Mouse (Mus musculus) right cerebral cortex, adult 2 months (tissue): ENCODE data around the gene Misp.

Source experiments
- DNase-seq, 2 experiments: peaks; one replicate each; pipeline ENCODE4 v3.0.0; 2021 to 2022; ENCODE audit warnings: low spot score in 2 of 2

Gene Misp

DNA sequence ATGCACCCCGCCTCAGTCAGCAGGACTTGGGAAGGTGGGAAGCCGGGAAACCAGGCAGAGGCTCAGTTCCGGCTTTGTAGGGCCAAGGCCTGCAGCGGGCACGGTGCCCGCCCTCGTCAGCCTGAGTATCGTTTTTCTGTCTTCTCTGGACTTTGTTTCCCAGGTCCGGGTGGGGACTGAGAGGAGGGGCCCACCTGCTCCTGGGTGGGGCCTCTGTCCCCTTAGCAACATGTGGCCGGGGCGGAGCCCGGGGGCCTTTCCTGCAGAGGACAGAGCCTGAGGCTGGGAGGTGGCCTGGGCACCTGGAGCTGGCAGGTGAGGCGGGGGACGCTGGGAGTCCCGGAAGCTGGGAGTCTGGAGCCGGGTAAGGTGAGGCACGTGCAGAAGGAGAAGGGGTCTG, 1.6 kb downstream of the Misp start:
- DNase-seq, result no peak

DNA sequence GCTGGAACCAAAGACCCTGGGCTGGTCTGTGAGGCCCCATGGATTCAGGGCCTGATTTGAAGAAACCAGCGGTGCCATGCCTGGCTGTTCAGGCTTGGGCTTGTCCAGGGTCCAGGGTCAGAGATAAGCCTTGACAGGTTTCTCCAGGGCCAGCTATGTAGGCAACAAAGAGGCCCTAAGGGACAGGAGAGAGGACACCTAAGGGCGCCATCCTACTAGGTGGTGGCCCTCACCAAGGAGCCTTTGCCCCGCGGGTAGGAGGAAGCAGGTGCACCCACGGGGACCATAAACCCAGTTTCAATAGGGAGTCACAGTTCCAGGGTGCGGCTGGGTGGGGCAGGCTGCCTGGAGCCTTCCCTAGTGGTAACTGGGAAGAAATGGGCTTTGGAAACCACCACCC, 2.2 kb downstream of the Misp start:
- DNase-seq, result no peak

DNA sequence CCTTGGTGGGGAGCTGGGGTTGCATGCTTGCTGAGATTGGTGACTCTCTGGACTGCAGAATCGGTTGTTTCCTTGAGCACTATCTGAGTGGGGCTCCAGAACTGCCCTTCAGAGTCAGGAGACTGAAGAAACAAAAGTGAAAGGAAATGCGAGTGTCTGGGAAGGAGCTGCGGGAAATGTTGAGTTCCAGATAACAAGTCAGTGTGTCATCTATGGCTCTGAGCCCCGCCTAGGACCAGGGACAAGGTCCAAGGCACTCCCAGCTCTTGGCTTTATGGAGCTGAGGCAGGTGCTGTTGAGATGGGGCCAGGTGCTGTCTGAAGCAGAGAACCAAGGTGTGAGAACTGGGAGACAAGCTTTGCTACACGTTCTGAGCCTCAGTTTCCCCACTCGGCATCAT, 3.6 kb downstream of the Misp start:
- no peak for DNase-seq

DNA sequence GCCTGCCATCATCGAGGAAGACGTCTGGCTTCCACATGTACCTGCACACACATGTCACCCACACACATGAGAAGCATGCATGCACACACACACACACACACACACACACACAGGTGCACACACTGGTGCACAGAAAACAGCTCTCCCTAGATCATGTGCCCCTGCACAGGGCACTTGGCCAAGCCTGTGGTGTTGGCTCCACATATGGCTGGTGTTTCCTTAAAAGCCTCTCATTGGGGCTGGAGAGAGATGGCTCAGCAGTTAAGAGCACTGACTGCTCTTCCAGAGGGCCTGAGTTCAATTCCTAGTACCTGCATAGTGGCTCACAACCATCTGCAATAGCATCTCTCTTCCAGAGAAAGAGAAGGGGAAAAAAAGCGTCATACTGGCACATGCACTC, 10.8 kb downstream of the Misp start:
- no peak for DNase-seq

DNA sequence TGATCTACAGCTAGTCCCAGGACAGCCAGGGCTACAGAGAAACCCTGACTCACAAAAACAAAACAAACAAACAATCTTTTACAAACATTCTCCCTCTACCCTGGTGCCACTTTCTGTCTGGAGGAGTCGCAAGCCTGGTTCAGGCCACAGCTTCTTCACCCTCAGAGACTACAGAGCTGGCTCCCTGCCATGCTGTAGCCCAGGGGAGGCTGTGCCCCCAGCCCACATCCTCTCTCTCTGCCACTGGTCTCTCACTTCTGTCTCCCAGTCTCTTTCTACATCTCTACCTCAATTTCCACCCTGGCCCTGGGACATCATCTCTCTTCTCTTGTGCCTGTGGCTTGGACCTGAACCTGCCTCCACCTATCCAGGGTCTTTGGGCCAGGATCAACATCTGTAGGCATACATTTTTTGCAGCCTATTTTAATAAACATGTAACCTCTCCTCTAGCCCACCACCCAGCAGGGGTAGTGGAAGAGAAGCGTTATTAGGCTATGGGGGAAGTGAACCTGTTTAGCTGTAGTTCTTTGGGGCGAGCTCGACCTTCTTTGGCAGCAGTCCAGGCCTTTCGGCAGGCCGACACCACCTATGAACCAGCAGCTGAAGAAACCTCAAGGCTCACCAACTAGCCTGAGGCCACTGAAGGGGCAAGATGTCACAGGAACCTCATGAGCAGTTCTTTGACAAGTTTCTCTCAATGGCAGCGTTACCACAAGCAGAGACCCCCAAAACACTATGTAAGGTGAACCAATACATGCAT, 11.4 kb downstream of the Misp start:
- DNase-seq, result no peak

DNA sequence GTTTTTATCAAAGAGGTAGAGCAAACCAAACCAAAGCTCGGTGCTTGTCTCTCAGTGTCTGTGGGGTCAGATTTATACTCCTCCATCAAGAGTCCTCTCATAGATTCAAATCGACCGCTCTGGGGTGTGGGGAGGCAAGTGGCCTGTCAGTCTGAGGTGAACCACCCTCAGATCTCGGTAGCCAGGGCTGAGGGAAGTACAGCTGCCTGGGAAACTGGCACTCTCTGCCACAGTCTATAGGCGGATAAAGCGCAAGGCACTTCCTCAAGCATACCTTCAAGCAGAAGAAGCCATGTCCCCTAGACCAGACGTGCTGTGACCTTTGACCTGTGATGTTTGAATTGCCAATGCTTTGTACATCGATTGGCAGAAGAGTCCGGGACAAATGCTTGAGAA, 12.0 kb downstream of the Misp start:
- DNase-seq, result no peak

DNA sequence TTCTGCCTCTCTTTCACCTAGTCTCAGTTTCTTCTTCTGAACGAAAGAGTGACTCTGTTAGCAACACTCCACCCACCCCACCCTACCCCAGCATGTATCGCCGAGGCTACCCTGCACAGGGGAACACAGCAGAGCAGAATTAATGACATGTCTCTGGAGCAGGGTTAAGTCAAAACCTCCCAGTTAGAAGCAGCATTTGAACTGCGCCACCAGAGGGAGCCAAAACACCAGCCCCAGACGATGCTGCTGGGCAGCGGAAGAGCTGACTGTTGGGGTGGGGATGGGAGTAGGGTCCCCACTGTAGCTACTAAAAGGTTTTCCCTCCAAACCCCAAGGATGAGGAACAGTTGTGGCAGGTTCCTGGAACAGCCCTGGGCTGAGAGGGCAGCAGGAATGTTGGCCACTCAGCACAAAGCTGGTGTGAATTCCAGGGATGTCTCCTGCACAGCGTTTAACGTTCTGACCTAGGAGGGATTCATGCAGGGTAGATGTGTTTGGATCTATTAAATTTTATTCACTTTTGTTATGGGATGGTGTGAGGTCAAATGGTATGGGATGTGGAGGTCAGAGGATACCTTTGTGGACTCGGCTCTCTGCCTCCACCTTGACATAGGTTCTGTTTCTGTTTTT, 14.1 kb downstream of the Misp start:
- peak; percentile 70 to 83 for DNase-seq

DNA sequence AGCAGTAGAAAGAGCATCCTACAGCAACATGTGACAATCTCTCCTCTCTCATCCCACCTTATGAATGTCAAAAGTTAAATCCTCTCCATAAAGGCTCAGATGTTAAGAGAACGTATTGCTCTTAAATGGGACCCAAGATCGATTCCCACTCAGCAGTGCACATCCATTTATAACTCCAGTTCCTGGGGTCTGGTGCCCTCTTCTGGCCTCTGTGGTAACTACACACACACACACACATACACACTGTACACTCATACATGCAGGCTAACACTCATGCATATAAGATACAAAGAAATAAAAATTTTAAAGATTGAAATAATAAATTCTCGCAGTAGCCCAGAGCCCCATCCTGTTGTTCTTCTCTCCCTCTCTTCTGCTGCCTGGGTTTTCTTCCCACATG, 16.1 kb downstream of the Misp start:
- DNase-seq, result no peak

DNA sequence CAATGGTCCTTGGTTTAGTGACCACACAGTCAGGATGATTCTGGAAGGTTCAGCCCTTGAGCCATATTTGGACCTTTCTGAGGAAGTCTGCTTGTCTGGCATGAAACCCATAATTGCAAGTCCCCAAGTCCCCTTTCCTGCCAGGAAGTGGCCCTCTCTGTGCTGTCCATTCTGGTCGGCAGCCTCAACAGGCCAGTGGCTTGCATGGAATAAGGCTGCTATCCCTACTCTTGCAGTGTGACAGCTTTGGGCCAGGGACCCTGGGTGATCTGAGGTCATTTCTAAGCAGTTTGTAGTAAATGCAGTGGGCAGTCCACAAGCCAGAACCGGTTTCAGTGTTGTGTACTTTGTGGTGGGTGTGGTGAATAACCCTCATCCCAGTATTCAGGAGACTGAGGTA, 17.4 kb downstream of the Misp start:
- DNase-seq, result no peak

DNA sequence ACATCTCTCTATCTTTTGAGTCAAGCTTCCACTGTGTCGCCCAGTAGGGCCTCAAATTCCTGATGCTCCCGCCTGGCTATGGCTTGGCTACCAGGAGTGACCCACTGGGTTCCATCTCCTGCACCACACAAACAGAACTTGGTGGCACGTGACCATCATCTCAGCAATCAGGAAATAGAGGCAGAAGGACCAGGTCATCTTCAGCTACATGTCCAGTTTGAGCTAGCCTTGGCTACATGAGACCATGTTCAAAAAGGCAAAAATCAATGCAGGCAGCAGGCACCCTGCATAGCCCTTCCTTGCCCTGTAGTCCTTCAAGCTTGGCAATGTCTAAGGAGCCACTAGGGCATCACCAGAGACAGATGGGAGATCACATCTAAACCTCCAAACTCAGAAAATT, 19.3 kb downstream of the Misp start:
- DNase-seq, result no peak

DNA sequence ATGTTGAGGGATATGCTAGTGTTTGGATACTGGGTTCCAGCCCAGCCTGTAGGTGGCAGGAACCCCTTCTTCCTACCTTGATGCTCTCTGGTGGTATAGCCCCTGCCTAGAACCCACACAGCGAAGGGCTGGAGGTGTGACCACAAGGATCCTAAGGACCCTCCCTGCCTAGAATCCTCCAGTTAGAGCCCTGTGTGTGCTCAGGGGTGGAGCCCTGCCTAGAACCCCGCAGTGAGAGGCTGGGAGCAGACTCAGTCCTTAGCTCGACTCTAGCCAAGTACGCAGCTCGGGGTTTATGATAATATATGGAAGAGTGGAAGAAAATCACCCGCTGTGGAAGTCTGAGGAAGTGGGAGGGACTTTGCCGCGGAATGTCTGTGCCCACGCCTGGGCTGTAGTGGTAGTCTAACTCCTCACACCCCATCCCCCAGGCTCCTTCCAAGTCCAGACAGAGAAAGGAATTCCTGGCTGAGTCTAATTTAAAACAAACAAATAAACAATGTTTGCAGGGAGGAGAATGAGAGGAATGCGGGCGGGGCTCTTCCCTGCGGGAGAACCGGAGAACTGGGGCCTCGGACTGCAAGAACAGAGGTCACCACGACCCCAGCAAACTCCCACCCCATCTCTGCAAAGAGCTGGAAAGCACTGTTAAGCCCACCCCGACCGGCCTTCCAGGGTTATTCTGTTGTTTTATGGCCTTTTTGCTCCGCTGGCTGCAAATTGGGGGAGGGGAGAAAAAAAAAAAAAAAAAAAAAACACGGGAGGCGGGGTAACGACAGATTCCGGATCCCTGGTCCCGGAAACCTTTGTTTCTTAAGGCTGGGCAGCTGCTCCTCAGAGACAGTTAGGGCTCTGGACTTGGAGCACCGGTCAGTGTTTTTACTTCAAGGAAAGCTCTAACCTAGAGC, 20.1 kb downstream of the Misp start:
- peak; percentile 72 to 81 for DNase-seq

DNA sequence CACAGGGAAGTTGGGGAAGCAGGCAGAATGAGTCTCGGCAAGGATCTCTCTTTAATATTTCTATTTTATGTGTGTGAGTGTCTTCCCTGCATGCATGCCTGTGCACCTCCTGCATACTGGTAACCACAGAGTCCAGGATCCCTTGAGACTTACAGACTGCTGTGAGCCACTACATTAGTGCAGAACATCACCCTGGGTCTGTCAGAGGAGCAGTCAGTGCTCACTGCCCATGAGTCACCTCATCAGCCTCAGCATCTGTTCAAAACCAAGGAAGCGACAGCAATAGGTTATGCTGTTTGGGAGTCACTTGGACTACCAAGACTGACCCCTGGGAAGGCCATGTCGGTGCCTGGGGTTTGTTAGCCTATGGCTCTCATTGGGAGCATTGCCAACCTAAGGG, 21.5 kb downstream of the Misp start:
- no peak for DNase-seq

DNA sequence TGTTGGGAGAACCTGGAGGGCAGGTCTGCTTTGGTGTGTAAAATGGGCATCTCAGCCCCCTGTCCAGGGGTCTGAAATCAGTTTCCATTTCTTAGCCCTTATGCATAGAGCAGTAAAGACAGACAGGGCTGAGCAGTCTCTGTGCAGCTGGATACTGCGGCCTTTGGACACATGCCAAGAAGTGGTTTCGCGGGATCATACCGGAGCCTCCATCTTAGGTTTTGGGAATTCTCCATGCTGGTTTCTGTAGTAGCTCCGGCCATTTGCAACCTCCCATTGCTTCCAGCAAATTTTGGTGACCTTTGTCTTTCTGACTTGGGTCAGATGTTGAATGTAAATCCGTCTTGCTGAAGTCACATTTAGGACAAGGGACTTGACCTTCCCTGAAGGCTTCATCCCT, 22.7 kb downstream of the Misp start:
- DNase-seq, result no peak

DNA sequence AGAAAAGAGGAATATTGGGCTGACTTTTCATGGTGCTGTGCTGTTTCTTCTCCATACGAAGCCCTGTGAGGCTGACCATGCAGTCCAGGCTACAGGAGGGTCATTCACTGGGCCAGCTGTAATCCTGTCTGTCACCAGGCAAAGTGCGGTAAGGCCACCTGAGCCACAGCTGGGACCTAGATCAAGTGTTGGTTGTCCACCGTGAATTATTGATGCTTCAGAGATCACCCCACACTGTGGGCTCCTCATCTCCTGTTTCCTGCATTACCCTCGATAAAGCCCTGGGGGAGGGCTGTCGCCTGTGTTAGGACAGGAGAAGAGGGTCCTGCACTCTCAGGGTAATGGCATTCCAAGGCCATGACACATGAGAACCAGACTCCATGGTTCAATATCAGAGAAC, 25.8 kb downstream of the Misp start:
- DNase-seq, result no peak

DNA sequence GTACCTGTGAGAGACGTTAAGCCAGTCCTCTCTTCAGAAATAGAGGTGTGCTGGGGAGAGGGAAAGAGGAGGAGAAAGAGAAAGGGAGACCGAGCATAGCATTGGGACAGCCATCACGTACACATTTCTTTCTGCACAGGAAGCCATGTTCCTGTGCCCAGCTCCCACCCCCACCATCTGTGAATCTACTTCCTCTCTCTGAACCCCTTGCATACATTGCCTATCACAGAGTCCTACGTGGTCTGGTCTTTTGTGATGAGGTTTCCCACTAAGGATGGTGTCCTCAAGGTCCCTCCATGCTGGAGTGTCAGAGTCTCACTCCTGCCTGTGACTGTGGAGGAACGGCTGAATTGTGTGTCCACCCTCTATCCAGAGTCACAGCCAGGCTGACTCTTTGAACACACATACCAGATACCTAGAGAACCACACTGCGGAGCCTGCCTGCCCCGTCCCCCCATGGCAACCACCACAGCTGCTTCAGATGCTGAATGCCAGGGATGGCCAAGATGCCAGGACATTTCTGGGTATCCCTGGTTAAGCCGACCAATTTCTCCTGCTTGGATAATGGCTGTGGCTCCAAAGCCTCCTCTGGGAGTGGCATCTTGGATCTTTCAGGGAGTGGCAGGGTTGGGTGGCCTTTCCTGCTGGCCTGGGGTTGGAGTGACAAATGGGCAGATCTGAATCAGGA, 29.3 kb downstream of the Misp start:
- no peak for DNase-seq

DNA sequence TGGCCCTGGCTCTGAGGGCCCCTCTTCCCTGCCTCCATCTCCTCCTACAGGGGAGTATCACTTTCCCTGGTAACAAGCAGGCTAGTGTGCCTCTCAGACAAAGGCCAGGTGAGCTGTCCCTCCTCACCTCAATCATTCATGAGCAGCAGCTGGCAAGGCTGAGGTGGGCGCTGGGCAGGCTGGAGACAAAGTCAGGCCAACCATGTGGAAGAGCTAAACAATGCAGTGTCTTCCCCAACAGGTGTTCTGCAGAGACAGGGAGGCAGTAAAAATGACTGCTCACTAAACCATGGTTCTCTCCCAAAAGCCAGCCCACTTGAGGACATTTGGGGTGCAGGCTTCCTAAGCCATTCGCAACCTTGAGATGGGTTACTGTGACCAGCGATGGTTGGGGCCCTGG, 30.9 kb downstream of the Misp start:
- DNase-seq, result no peak

DNA sequence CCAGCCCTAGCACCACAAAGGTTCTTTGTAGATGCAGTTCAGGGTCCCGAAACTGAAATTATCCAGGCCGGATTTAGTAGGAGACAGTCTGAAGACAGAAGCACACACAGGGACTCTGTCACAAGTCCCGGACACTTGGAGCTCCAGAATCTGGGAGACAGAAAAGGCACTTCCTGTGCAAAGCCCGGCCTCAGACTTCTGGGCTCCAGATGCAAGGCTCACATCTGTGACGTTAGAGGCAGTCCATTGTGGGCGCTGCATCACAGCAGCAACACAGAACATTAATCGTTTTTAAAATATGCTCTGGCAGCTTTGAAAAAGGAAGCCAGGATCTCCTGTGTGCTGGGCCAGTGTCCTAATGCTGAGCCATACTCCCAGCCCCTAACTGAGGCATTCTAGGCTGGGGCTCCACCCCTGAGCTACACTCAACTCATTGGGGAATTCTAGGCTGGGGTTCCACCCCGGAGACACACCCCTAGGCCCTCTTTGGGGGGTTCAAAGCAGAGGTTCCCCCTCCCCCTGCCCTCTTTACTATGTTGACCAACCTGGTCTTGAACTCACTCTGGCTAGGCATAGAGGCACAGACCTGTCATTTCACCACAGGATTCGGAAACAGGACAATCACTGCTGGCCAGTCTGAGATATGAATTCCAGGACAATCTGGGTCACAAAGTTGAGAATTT, 31.5 kb downstream of the Misp start:
- no peak for DNase-seq

DNA sequence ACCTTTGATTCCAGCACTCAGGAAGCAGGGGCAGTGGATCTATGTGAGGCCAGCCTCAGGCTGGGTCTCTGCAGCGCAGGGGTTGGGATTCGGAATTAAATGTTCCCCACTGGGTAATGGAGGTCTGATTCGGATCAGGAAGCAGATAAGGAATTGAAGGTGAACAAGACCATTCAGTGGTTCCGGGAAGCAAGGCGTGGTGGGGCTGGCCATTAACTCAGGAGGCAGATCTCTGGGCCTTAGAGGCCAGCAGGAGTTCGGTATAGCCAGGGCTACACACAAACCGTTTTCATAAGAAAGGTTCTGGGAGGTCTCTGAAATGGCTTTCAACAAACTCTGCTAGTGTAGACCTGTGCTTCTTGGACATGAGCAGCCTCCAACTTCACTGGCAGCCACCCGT, 32.0 kb downstream of the Misp start:
- DNase-seq, result no peak

DNA sequence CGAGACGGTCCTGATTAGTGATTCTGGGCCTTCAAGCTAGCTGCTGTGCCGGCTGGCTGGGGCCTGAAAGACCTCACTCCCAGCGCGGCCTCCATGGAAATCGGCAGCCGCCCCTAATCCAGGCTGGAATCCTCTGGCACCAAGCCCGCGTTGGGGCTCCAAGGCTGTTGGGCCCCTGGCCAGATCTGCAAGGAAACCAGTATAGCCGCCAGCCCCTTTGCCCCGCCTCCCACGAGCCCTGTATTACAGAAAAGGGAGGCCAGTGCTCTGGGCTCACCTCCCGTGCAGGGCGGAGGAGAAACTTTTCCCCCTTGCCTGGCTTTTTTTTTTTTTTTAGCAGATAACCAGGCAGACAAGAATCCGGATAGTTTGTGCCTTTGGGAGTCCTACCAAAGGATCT, 32.6 kb downstream of the Misp start:
- peak; percentile 79 to 82 for DNase-seq

DNA sequence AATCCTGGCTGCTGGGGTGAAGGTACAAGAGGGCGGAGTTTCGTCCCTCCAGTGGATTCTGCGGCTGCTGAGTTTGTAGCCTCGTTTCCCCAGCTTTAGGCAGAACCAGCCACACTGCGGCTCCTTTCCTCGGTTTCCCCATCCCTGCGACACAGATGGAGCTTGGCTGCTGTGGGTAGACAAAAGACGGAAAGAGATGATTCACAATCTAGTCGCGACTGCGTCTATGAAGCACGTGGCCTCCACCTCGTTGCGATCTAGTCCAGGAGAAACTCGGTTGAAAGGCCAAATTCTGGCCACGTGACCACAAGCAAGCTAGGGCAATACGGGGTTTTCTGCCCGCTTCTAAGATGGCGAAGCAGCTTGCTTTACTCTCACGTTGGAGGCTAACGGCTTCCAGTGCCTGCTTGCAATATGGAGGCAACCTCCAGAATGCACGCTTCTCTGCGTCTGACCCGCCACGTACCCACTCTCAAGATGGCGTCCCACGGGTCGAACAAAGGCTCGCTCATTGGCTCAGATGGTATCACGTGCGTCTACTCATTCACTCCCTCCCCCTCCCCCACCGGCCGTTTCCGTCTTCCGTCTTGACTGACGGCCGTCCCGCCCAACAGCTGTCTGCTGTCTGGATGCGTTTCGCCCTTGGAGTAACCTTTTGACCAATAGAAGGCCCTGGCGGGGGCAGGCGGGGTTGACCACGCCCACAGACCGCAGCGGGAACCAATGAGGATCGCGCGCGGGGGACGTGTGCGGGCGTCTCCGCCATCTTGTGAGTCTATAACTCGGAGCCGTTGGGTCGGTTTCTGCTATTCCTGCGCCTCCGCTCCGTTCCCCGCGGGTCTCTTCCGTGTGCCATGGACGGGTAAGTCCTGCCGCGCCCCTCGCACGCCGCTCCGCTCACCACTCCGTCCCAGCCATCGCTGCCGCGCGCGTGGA, 33.3 kb downstream of the Misp start, which contains the start of gene Ptbp1:
TSS of gene Ptbp1 (plus strand) at position 568 of the 936 bp plus-strand sequence.
- DNase-seq, result peak; percentile 99
